Mouse (Mus musculus) CH12.LX (cell line): ENCODE measurements at regions not wholly inside any gene's neighbourhood (a gene's known extent, or its start where the extent isn't known, plus 50 kb on each side); places are given as distances from the start of the nearest gene placed in this dataset.

Experiments used
- DNase-seq: peaks from one replicate; pipeline ENCODE4 v3.0.0-alpha.2; 2013; ENCODE audit errors: extremely low read depth
- H3K27ac ChIP-seq: 2 replicates; pipeline ENCODE4 v1.5.1; 2012; ENCODE audit warnings: low read depth, mild to moderate bottlenecking, control low read depth, moderate library complexity; ENCODE audit not compliant: insufficient read depth
- H3K27me3 ChIP-seq: replicated peaks from 2 replicates; pipeline ENCODE3; 2012; ENCODE audit warnings: inconsistent platforms
- H3K36me3 ChIP-seq, 2 experiments: replicated peaks in 1 of 2; 2 replicates each; pipeline versions ENCODE3 to v1.6.1; 2012; ENCODE audit warnings: inconsistent platforms in 1 of 2, low read length in 1 of 2, mild to moderate bottlenecking in 1 of 2, mixed read lengths in 1 of 2, moderate library complexity in 1 of 2; ENCODE audit not compliant: control insufficient read depth in 1 of 2, insufficient read depth in 1 of 2
- H3K4me1 ChIP-seq, 2 experiments: 2 replicates each; pipeline ENCODE4 v1.6.1; 2012; ENCODE audit warnings: inconsistent platforms in 1 of 2, moderate library complexity in 1 of 2; ENCODE audit not compliant: insufficient read depth in 2 of 2, control insufficient read depth in 1 of 2
- H3K4me2 ChIP-seq: 2 replicates; pipeline ENCODE4 v1.6.1; 2012; ENCODE audit warnings: low read depth, mild to moderate bottlenecking, control low read depth; ENCODE audit not compliant: poor library complexity, insufficient read depth, severe bottlenecking
- H3K4me3 ChIP-seq, 3 experiments: fragments of 150-350 bp in 1 of 3; sonication (generic) in 1 of 3; replicated peaks in 1 of 3; 2 replicates each; pipeline versions ENCODE3 to v1.5.1; 2011 to 2012; ENCODE audit warnings: low read depth in 2 of 3, low read length in 2 of 3, mild to moderate bottlenecking in 2 of 3, moderate library complexity in 2 of 3, control low read depth in 1 of 3, improper control_type of control experiment in 1 of 3, inconsistent platforms in 1 of 3, mixed read lengths in 1 of 3; ENCODE audit not compliant: poor library complexity in 1 of 3
- H3K79me2 ChIP-seq: replicated peaks from 2 replicates; pipeline ENCODE4 v1.6.1; 2012; ENCODE audit warnings: mild to moderate bottlenecking, moderate library complexity; ENCODE audit not compliant: control insufficient read depth, poor library complexity, insufficient read depth, severe bottlenecking; ENCODE audit errors: extremely low read depth
- H3K9ac ChIP-seq: 2 replicates; pipeline ENCODE4 v1.6.1; 2012; ENCODE audit warnings: low read depth, mild to moderate bottlenecking, control low read depth, moderate library complexity; ENCODE audit not compliant: insufficient read depth
- H3K9me3 ChIP-seq: replicated peaks from 2 replicates; pipeline ENCODE3; 2012; ENCODE audit warnings: low read length, inconsistent platforms, mixed read lengths
- CHD2 ChIP-seq: IDR thresholded peaks from 2 replicates; pipeline ENCODE4 v1.6.1; 2011; ENCODE audit warnings: low read length, improper control_type of control experiment
- CTCF ChIP-seq, 2 experiments: IDR thresholded peaks in 1 of 2; conservative IDR thresholded peaks in 1 of 2; 2 replicates each; pipeline ENCODE4 v1.5.1; 2011 to 2012; ENCODE audit warnings: low read depth in 2 of 2, low read length in 2 of 2, improper control_type of control experiment in 1 of 2, inconsistent platforms in 1 of 2, mild to moderate bottlenecking in 1 of 2, moderate library complexity in 1 of 2
- E2F4 ChIP-seq: IDR thresholded peaks from 2 replicates; pipeline ENCODE4 v1.6.1; 2011; ENCODE audit warnings: low read depth, low read length, improper control_type of control experiment; ENCODE audit not compliant: insufficient replicate concordance
- ETS1 ChIP-seq: conservative IDR thresholded peaks from 2 replicates; pipeline ENCODE4 v1.6.1; 2012; ENCODE audit warnings: low read depth, mild to moderate bottlenecking, inconsistent platforms, low read length, improper control_type of control experiment, moderate library complexity
- KAT2A ChIP-seq: IDR thresholded peaks from 2 replicates; pipeline ENCODE4 v1.6.1; 2012; ENCODE audit warnings: low read length, improper control_type of control experiment, inconsistent platforms; ENCODE audit not compliant: insufficient replicate concordance
- MAFK ChIP-seq: IDR thresholded peaks from 2 replicates; pipeline ENCODE4 v1.6.1; 2011; ENCODE audit warnings: low read length, improper control_type of control experiment; ENCODE audit not compliant: insufficient replicate concordance
- MAX ChIP-seq: IDR thresholded peaks from 2 replicates; pipeline ENCODE4 v1.6.1; 2011; ENCODE audit warnings: low read length, improper control_type of control experiment
- MEF2A ChIP-seq: IDR thresholded peaks from 2 replicates; pipeline ENCODE4 v1.6.1; 2014; ENCODE audit warnings: low read depth, mild to moderate bottlenecking, inconsistent platforms, low read length, improper control_type of control experiment, borderline replicate concordance
- MXI1 ChIP-seq: IDR thresholded peaks from 2 replicates; pipeline ENCODE4 v1.6.1; 2011; ENCODE audit warnings: mild to moderate bottlenecking, low read depth, low read length, improper control_type of control experiment
- NELFE ChIP-seq: IDR thresholded peaks from 2 replicates; pipeline ENCODE4 v1.6.1; 2011; ENCODE audit warnings: low read depth, low read length, improper control_type of control experiment
- NRF1 ChIP-seq: IDR thresholded peaks from 2 replicates; pipeline ENCODE4 v1.6.1; 2014; ENCODE audit warnings: low read depth, mild to moderate bottlenecking, inconsistent platforms, low read length, improper control_type of control experiment, moderate library complexity
- RAD21 ChIP-seq: IDR thresholded peaks from 2 replicates; pipeline ENCODE4 v1.6.1; 2011; ENCODE audit warnings: low read depth, mild to moderate bottlenecking, low read length, improper control_type of control experiment, moderate library complexity
- TBP ChIP-seq: conservative IDR thresholded peaks from 2 replicates; pipeline ENCODE4 v1.6.1; 2011; ENCODE audit warnings: low read depth, low read length, improper control_type of control experiment
- UBTF ChIP-seq: IDR thresholded peaks from 2 replicates; pipeline ENCODE4 v1.6.1; 2012; ENCODE audit warnings: low read depth, mild to moderate bottlenecking, inconsistent platforms, low read length, improper control_type of control experiment, moderate library complexity
- USF1 ChIP-seq: IDR thresholded peaks from 2 replicates; pipeline ENCODE4 v1.6.1; 2014; ENCODE audit warnings: low read depth, mild to moderate bottlenecking, inconsistent platforms, low read length, improper control_type of control experiment
- ZC3H11A ChIP-seq: IDR thresholded peaks from 2 replicates; pipeline ENCODE4 v1.6.1; 2012; ENCODE audit warnings: low read depth, mild to moderate bottlenecking, inconsistent platforms, low read length, improper control_type of control experiment
- ZKSCAN1 ChIP-seq: IDR thresholded peaks from 2 replicates; pipeline ENCODE4 v1.6.1; 2012; ENCODE audit warnings: low read depth, inconsistent platforms, low read length, improper control_type of control experiment, borderline replicate concordance
- ZMIZ1 ChIP-seq: IDR thresholded peaks from 2 replicates; pipeline ENCODE4 v1.6.1; 2012; ENCODE audit warnings: low read depth, mild to moderate bottlenecking, inconsistent platforms, low read length, improper control_type of control experiment
- ZNF384 ChIP-seq: IDR thresholded peaks from 2 replicates; pipeline ENCODE4 v1.6.1; 2012; ENCODE audit warnings: low read depth, low read length, improper control_type of control experiment, inconsistent platforms
- dilution Hi-C: fragments of 300-500 bp; cut with MboI; formaldehyde crosslinking; loops from 2 replicates; pipeline ENCODE4 v1.14.3; 2020; ENCODE audit warnings: low sequenced_read_pairs; ENCODE audit not compliant: extremely low pct_unique_long_range_greater_than_20kb, extremely low pct_ligation_motif_present
- in situ Hi-C: fragments of 300-500 bp; cut with MboI; formaldehyde crosslinking; loops from 3 replicates; pipeline ENCODE4 v1.14.3; 2019; ENCODE audit warnings: low sequenced_read_pairs, low pct_ligation_motif_present, low pct_unique_long_range_greater_than_20kb, mixed read lengths

- Histone ChIP-seq H3K36me3 (no peaks in the 10 kb centered on the region), H3K9me3 (no peaks in the 10 kb centered on the region), H3K27me3 (no peaks in the 10 kb centered on the region), H3K4me1 (peaks cover 0 to 25% of the 10 kb centered on the region in 2 experiments; a peak in 2 of 4 replicates), H3K79me2 (no peaks in the 10 kb centered on the region), H3K4me3 (no peak overlapping the region), H3K9ac (no peak overlapping the region), H3K4me2 (no peak overlapping the region), H3K27ac (no peak overlapping the region)
- in situ Hi-C loops, result no loop called here
- DNase-seq, result no peak
- TF ChIP-seq ZMIZ1 (no peak), CTCF (conservative IDR thresholded peaks at IDR 0.05 in 1 of 2, IDR thresholded peaks at IDR 0.05 in 1 of 2; ENCODE audit: low read depth in 2 of 2, low read length in 2 of 2) (no peak)
- dilution Hi-C loops, result no loop called here
Observed at GRCm38 (mm10) chr1:154008593-154009310, 108.7 kb upstream of the Teddm2 start.

GRCm38 (mm10) chr1:154010681-154011080 lies 110.7 kb upstream of the Teddm2 start:
- Histone ChIP-seq H3K4me3 (no peak overlapping the region), H3K79me2 (no peaks in the 10 kb centered on the region), H3K4me2 (0 out of 2 replicates have a peak overlapping the region, but pooled peaks have one; percentile 1), H3K27ac (no peak overlapping the region), H3K9ac (no peak overlapping the region), H3K9me3 (no peaks in the 10 kb centered on the region)
- peak; percentile 53 for DNase-seq
- in situ Hi-C loops, result no loop called here
- TF ChIP-seq ETS1 (no peak), USF1 (no peak), UBTF (no peak), NELFE (no peak), MAX (no peak), ZKSCAN1 (no peak), MAFK (no peak), CTCF (conservative IDR thresholded peaks at IDR 0.05 in 1 of 2, IDR thresholded peaks at IDR 0.05 in 1 of 2; ENCODE audit: low read depth in 2 of 2, low read length in 2 of 2) (no peak), KAT2A (no peak), ZMIZ1 (no peak), RAD21 (no peak), NRF1 (no peak), ZNF384 (no peak), CHD2 (no peak), MXI1 (no peak), MEF2A (no peak), ZC3H11A (no peak), TBP (no peak), E2F4 (no peak)
- TF ChIP-seq, all 38 proteins: peak for 0
- peaks cover 0 to 23% of the 10 kb centered on the region in 2 experiments; a peak in 2 of 4 replicates for H3K4me1 ChIP-seq
- dilution Hi-C loops, result no loop called here
- H3K27me3 ChIP-seq, result no peaks in the 10 kb centered on the region
- H3K36me3 ChIP-seq, result no peaks in the 10 kb centered on the region
